Mouse (Mus musculus): ENCODE data around the gene Plscr3. TPM values are rescaled to one million over a fixed set of nuclear protein-coding genes. Genes with fewer than 3 reads are reported as not detected.

The Plscr3 gene
- polyA plus RNA-seq, 1 experiment from 2014 or later: 148 TPM

GRCm38 (mm10) chr11:69833554-69833953 is 12.6 kb upstream of the Plscr3 start:
- no peaks in the 10 kb centered on the region for H3K9me3 ChIP-seq (replicated peaks)
- WGBS: 58% methylated on average over 8 of the region's 8 CpGs
- no peak for ATAC-seq (ENCODE audit: insufficient number of reproducible peaks, low FRiP score, low TSS enrichment, low read depth)
- peaks cover 39% of the 10 kb centered on the region for H3K4me1 ChIP-seq
- 0 out of 2 replicates have a peak overlapping the region, but pooled peaks have one; percentile 34 for H3K27ac ChIP-seq (replicated peaks)
- peaks cover 16% of the 10 kb centered on the region for H3K36me3 ChIP-seq
- peak overlapping the region; percentile 72 for H3K4me3 ChIP-seq (replicated peaks)
- H3K27me3 ChIP-seq: no peaks in the 10 kb centered on the region
- H3K9ac ChIP-seq: peak overlapping the region; percentile 35
- peak overlapping the region; percentile 84 for H3K4me2 ChIP-seq (replicated peaks)

GRCm38 (mm10) chr11:69834001-69834549 is 12.1 kb upstream of the Plscr3 start:
- Histone ChIP-seq H3K9ac (peak overlapping the region; percentile 35), H3K27ac (replicated peaks) (0 out of 2 replicates have a peak overlapping the region, but pooled peaks have one; percentile 36), H3K4me1 (peaks cover 43% of the 10 kb centered on the region), H3K4me2 (replicated peaks) (peak overlapping the region; percentile 84), H3K27me3 (no peaks in the 10 kb centered on the region), H3K4me3 (replicated peaks) (peak overlapping the region; percentile 72), H3K9me3 (replicated peaks) (no peaks in the 10 kb centered on the region), H3K36me3 (peaks cover 16% of the 10 kb centered on the region)
- 7% methylated on average over 43 of the region's 48 CpGs for WGBS
- ATAC-seq (ENCODE audit: insufficient number of reproducible peaks, low FRiP score, low TSS enrichment, low read depth): no peak

GRCm38 (mm10) chr11:69835326-69835965 is 10.7 kb upstream of the Plscr3 start:
- Histone ChIP-seq H3K4me2 (replicated peaks) (peak overlapping the region; percentile 84), H3K9me3 (replicated peaks) (no peaks in the 10 kb centered on the region), H3K9ac (0 out of 2 replicates have a peak overlapping the region, but pooled peaks have one; percentile 78), H3K27ac (replicated peaks) (no peak overlapping the region), H3K4me1 (peaks cover 49% of the 10 kb centered on the region), H3K4me3 (replicated peaks) (peak overlapping the region; percentile 72), H3K36me3 (peaks cover 16% of the 10 kb centered on the region), H3K27me3 (no peaks in the 10 kb centered on the region)
- WGBS: 17% methylated on average over 9 of the region's 9 CpGs
- ATAC-seq (ENCODE audit: insufficient number of reproducible peaks, low FRiP score, low TSS enrichment, low read depth): no peak

- H3K27ac ChIP-seq (replicated peaks): peak overlapping the region; percentile 90; the same call in 1 of the 2 replicates
- ATAC-seq (ENCODE audit: insufficient number of reproducible peaks, low FRiP score, low TSS enrichment, low read depth): no peak
- WGBS: 19% methylated on average over 4 of the region's 4 CpGs
Observed at GRCm38 (mm10) chr11:69835966-69836335, 10.2 kb upstream of the Plscr3 start.

GRCm38 (mm10) chr11:69836703-69837576 is 9.2 kb upstream of the Plscr3 start:
- peaks cover 49% of the 10 kb centered on the region for H3K4me1 ChIP-seq
- H3K4me3 ChIP-seq (replicated peaks): peak overlapping the region; percentile 72
- peak overlapping the region; percentile 84 for H3K4me2 ChIP-seq (replicated peaks)
- peak overlapping the region; percentile 90 for H3K27ac ChIP-seq (replicated peaks)
- 1% methylated on average over 47 of the region's 52 CpGs for WGBS
- H3K27me3 ChIP-seq: no peaks in the 10 kb centered on the region
- H3K36me3 ChIP-seq: peaks cover 16% of the 10 kb centered on the region
- H3K9me3 ChIP-seq (replicated peaks): no peaks in the 10 kb centered on the region
- H3K9ac ChIP-seq: peak overlapping the region; percentile 78
- ATAC-seq (ENCODE audit: insufficient number of reproducible peaks, low FRiP score, low TSS enrichment, low read depth): 0 out of 2 replicates have a peak, but pooled peaks have one; percentile 0

More at GRCm38 (mm10) chr11:69835966-69836335, 10.2 kb upstream of the Plscr3 start:
- Histone ChIP-seq H3K9me3 (replicated peaks) (no peaks in the 10 kb centered on the region), H3K4me2 (replicated peaks) (peak overlapping the region; percentile 84), H3K27me3 (no peaks in the 10 kb centered on the region), H3K4me1 (peaks cover 49% of the 10 kb centered on the region), H3K4me3 (replicated peaks) (peak overlapping the region; percentile 72), H3K36me3 (peaks cover 16% of the 10 kb centered on the region), H3K9ac (peak overlapping the region; percentile 78; the same call in 1 of the 2 replicates)

GRCm38 (mm10) chr11:69837604-69837951 is 8.6 kb upstream of the Plscr3 start, which contains the start of gene Nlgn2:
Gene Nlgn2 (minus strand): TSS chr11:69837784.
- peak within 1 kb of the TSS; percentile 72 for H3K4me3 ChIP-seq (replicated peaks)
- peak; percentile 79 for ATAC-seq (ENCODE audit: insufficient number of reproducible peaks, low FRiP score, low TSS enrichment, low read depth)
- H3K4me2 ChIP-seq (replicated peaks): peak within 1 kb of the TSS; percentile 84
- peaks cover 49% of the 10 kb centered on the region for H3K4me1 ChIP-seq
- H3K9me3 ChIP-seq (replicated peaks): no peaks in the 10 kb centered on the region
- under 1% methylated on average over 32 of the region's 32 CpGs for WGBS
- H3K27ac ChIP-seq (replicated peaks): peak within 1 kb of the TSS; percentile 90
- H3K27me3 ChIP-seq: no peaks in the 10 kb centered on the region
- peak within 1 kb of the TSS; percentile 78 for H3K9ac ChIP-seq
- peaks cover 10% of the 10 kb centered on the region for H3K36me3 ChIP-seq

- Histone ChIP-seq H3K4me1 (peaks cover 49% of the 10 kb centered on the region), H3K4me2 (replicated peaks) (peak within 1 kb of the TSS; percentile 84), H3K9ac (peak within 1 kb of the TSS; percentile 78), H3K27me3 (no peaks in the 10 kb centered on the region), H3K4me3 (replicated peaks) (peak within 1 kb of the TSS; percentile 72), H3K9me3 (replicated peaks) (no peaks in the 10 kb centered on the region), H3K36me3 (peaks cover 5% of the 10 kb centered on the region), H3K27ac (replicated peaks) (peak within 1 kb of the TSS; percentile 90)
- WGBS: 0% methylated on average over 34 of the region's 34 CpGs
- peak; percentile 93 for ATAC-seq (ENCODE audit: insufficient number of reproducible peaks, low FRiP score, low TSS enrichment, low read depth)
Observed at GRCm38 (mm10) chr11:69837952-69838713, 8.0 kb upstream of the Plscr3 start, which contains the start of gene Tmem256. Gene Tmem256 (plus strand): TSS chr11:69838514.

GRCm38 (mm10) chr11:69838714-69839104 is 7.5 kb upstream of the Plscr3 start:
- no peaks in the 10 kb centered on the region for H3K27me3 ChIP-seq
- peaks cover 44% of the 10 kb centered on the region for H3K4me1 ChIP-seq
- H3K36me3 ChIP-seq: no peaks in the 10 kb centered on the region
- peak overlapping the region; percentile 84 for H3K4me2 ChIP-seq (replicated peaks)
- no peaks in the 10 kb centered on the region for H3K9me3 ChIP-seq (replicated peaks)
- H3K27ac ChIP-seq (replicated peaks): peak overlapping the region; percentile 90
- peak overlapping the region; percentile 72 for H3K4me3 ChIP-seq (replicated peaks)
- peak overlapping the region; percentile 37 for H3K9ac ChIP-seq
- no peak for ATAC-seq (ENCODE audit: insufficient number of reproducible peaks, low FRiP score, low TSS enrichment, low read depth)
- WGBS: 0% methylated on average over 7 of the region's 7 CpGs

GRCm38 (mm10) chr11:69846738-69847688 is 837 bp downstream of the Plscr3 start:
- peak overlapping the region; percentile 97 for H3K27ac ChIP-seq (replicated peaks)
- H3K4me3 ChIP-seq (replicated peaks): peak overlapping the region; percentile 68
- whole genome bisulfite sequencing: 8% methylated on average over 37 of the region's 37 CpGs
- no peaks in the 10 kb centered on the region for H3K27me3 ChIP-seq
- peak overlapping the region; percentile 69 for H3K9ac ChIP-seq
- 0 out of 2 replicates have a peak, but pooled peaks have one; percentile 17 for ATAC-seq (ENCODE audit: insufficient number of reproducible peaks, low FRiP score, low TSS enrichment, low read depth)
- H3K4me2 ChIP-seq (replicated peaks): peak overlapping the region; percentile 80
- peaks cover 49% of the 10 kb centered on the region for H3K4me1 ChIP-seq
- no peaks in the 10 kb centered on the region for H3K9me3 ChIP-seq (replicated peaks)
- peaks cover 42% of the 10 kb centered on the region for H3K36me3 ChIP-seq

- 94% methylated on average over 6 of the region's 6 CpGs for WGBS
- no peak overlapping the region for H3K27ac ChIP-seq (replicated peaks)
- H3K4me2 ChIP-seq (replicated peaks): peak overlapping the region; percentile 80
- H3K9me3 ChIP-seq (replicated peaks): no peaks in the 10 kb centered on the region
- H3K9ac ChIP-seq: no peak overlapping the region
- peaks cover 50% of the 10 kb centered on the region for H3K36me3 ChIP-seq
- H3K27me3 ChIP-seq: no peaks in the 10 kb centered on the region
- peak overlapping the region; percentile 68 for H3K4me3 ChIP-seq (replicated peaks)
- no peak for ATAC-seq (ENCODE audit: insufficient number of reproducible peaks, low FRiP score, low TSS enrichment, low read depth)
- peaks cover 51% of the 10 kb centered on the region for H3K4me1 ChIP-seq
Observed at GRCm38 (mm10) chr11:69848021-69848420, 1.8 kb downstream of the Plscr3 start.
